Mouse (Mus musculus): ENCODE measurements around the gene Ccdc171. TPM values are rescaled to one million over a fixed set of nuclear protein-coding genes. Genes with fewer than 3 reads are reported as not detected.
"Not testable (repeated sequence)": the region's sequence is repeated elsewhere in the genome, so short reads cannot be mapped to it uniquely, and the experiment has no call there.

The Ccdc171 gene
- 5.2 and 6.5 TPM in 2 replicates for polyA plus RNA-seq (2014; fragmentation: Nextera tagmentation; extraction: Ambion mirVana)

DNA sequence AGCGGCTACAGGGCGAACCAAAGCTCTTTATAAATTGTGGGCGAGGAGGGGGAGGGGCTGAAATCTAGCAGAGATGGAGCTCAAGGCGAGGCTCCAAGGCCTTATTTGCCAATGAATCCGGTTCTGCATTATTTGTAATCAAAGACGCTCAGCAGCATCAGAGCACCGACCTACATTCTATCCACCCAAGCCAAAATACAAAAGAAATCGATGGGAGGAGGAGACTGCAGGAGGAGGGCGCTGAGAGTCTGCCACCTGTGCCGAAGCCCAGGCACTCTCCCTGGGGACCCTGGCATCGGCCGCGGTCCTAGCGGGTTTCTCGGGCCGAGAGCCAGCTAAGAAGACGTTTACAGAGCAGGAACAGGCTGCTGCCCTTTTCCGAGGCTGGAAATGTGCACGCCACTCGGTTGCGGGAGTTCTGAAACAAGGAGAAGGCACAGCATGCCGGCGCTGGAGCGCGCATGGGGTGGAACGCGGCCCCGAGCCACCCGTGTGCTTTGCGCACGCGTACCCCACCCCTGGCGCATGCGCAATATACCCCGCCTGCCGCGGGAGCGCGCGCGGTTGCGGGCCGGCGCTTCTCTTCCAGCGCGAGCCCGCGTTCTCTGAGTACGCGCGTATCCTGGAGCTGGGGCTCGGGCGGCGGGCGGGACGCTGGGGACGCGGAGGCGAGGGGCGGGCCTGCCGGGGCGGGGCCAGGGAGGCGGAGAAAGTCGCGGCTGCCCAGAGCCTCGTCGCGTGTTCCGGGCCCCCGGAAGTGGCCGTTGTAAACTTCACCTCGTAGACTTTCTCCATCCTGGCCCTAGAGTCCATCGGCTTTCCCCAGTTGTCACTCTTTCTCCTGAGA is at the start of gene Ccdc171:
Gene Ccdc171, plus strand, starts transcription at position 703 of the 847 bp plus-strand sequence.
- peak; percentile 95 for ATAC-seq (ENCODE audit: insufficient number of reproducible peaks, insufficient read depth, low FRiP score, low read depth)
- H3K4me2 ChIP-seq (replicated peaks; ENCODE audit: low read depth, low read length), result peak within 1 kb of the TSS; percentile 71
- no peaks in the 10 kb centered on the region for H3K36me3 ChIP-seq (ENCODE audit: control insufficient read depth, insufficient read depth, low read length)
- WGBS, result under 1% methylated on average over 67 of the region's 73 CpGs
- no peaks in the 10 kb centered on the region for H3K27me3 ChIP-seq (ENCODE audit: control insufficient read depth, insufficient read depth, low read length)
- H3K4me1 ChIP-seq (ENCODE audit: control insufficient read depth, insufficient read depth, low read length), result peaks cover 4% of the 10 kb centered on the region; the same call in 1 of the 2 replicates
- H3K9me3 ChIP-seq (ENCODE audit: control insufficient read depth, low read depth, low read length), result no peaks in the 10 kb centered on the region
- H3K4me3 ChIP-seq (ENCODE audit: low read depth, low read length), result peak within 1 kb of the TSS; percentile 67
- H3K9ac ChIP-seq (replicated peaks; ENCODE audit: low read depth, low read length), result peak within 1 kb of the TSS; percentile 70
- H3K27ac ChIP-seq (ENCODE audit: low read length), result peak within 1 kb of the TSS; percentile 97

GRCm38 (mm10) chr4:83485250-83485649 is 40.1 kb upstream of the Ccdc171 start:
- ATAC-seq (ENCODE audit: insufficient number of reproducible peaks, insufficient read depth, low FRiP score, low read depth), result no peak
- peak overlapping the region; percentile 87 for H3K4me3 ChIP-seq (ENCODE audit: low read depth, low read length)
- H3K4me2 ChIP-seq (replicated peaks; ENCODE audit: low read depth, low read length), result peak overlapping the region; percentile 57
- no peaks in the 10 kb centered on the region for H3K9me3 ChIP-seq (ENCODE audit: control insufficient read depth, low read depth, low read length)
- H3K27me3 ChIP-seq (ENCODE audit: control insufficient read depth, insufficient read depth, low read length), result no peaks in the 10 kb centered on the region
- H3K4me1 ChIP-seq (ENCODE audit: control insufficient read depth, insufficient read depth, low read length), result peaks cover 7% of the 10 kb centered on the region; the same call in 1 of the 2 replicates
- peaks cover 24% of the 10 kb centered on the region for H3K36me3 ChIP-seq (ENCODE audit: control insufficient read depth, insufficient read depth, low read length)
- 21% methylated on average over 12 of the region's 12 CpGs for WGBS
- H3K9ac ChIP-seq (replicated peaks; ENCODE audit: low read depth, low read length), result peak overlapping the region; percentile 87; the same call in 1 of the 2 replicates
- no peak overlapping the region for H3K27ac ChIP-seq (ENCODE audit: low read length)

DNA sequence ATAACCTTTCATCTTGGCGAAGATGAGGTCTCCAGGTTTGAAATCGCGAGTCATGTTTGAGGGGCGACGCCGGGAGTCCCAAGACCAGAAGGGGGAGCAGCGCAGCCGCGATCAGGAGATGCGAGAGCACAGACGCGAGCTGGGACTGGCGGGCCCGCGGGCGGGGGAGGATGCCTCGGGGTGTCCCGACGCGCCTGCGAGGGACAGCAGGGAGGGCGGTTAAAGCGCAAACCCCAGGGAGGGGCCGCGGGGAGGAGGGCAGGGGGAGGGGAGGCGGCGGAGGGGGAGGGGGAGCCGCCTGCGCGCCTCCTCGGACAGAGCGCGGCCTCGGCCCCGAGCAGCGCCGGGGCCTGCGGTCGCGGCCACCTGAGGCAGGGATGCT is 39.6 kb upstream of the Ccdc171 start:
- 1% methylated on average over 24 of the region's 40 CpGs for WGBS
- peak; percentile 85; the same call in 1 of the 2 replicates for ATAC-seq (ENCODE audit: insufficient number of reproducible peaks, insufficient read depth, low FRiP score, low read depth)
- H3K27me3 ChIP-seq (ENCODE audit: control insufficient read depth, insufficient read depth, low read length), result no peaks in the 10 kb centered on the region
- H3K4me1 ChIP-seq (ENCODE audit: control insufficient read depth, insufficient read depth, low read length), result peaks cover 7% of the 10 kb centered on the region; the same call in 1 of the 2 replicates
- H3K36me3 ChIP-seq (ENCODE audit: control insufficient read depth, insufficient read depth, low read length), result peaks cover 22% of the 10 kb centered on the region; the same call in 1 of the 2 replicates
- no peaks in the 10 kb centered on the region for H3K9me3 ChIP-seq (ENCODE audit: control insufficient read depth, low read depth, low read length)
- H3K4me3 ChIP-seq (ENCODE audit: low read depth, low read length), result peak overlapping the region; percentile 87
- H3K9ac ChIP-seq (replicated peaks; ENCODE audit: low read depth, low read length), result peak overlapping the region; percentile 87
- peak overlapping the region; percentile 57 for H3K4me2 ChIP-seq (replicated peaks; ENCODE audit: low read depth, low read length)
- H3K27ac ChIP-seq (ENCODE audit: low read length), result peak overlapping the region; percentile 96

DNA sequence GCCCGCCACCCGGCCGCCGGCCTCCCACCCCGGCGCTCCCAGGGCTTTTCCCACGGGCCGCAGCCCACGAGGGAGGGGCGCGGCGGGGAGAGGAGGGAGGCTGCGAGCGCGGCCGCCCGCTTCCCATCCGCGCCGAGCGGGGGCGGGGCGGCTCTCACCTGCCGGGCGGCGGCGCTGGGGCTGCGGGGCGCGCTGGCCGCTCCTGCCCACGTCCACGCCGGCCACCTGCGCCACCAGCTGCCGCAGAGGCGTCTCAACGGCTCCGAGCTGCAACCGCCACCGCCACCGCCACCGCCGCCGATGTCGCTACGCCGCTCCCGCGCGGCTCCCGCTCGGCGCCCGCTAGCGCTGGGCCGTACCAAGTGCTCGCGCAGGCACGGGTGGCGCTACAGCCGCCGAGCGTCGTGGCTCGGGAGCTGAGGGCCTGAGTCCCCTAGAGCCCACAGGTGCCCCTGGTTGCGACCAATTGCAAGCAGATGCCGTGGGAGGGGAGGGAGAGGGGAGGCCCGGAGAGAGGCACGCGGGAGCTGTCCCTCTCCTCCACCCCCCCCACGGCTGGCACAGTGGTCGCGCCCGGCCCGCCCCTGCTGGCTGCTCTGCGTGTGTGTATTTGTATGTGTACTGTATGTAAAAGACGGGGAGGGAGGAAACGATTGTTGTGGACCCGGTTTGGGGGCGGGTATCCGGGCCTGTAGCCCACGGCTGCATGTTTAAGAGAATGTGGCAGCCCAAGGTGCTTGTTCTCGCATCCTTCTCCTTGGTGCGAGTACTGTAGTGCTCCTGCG is 39.0 kb upstream of the Ccdc171 start, which contains the start of gene Psip1:
Gene Psip1, minus strand, starts transcription at position 343 of the 785 bp plus-strand sequence.
- peak within 1 kb of the TSS; percentile 87 for H3K4me3 ChIP-seq (ENCODE audit: low read depth, low read length)
- peak within 1 kb of the TSS; percentile 96 for H3K27ac ChIP-seq (ENCODE audit: low read length)
- H3K9me3 ChIP-seq (ENCODE audit: control insufficient read depth, low read depth, low read length), result no peaks in the 10 kb centered on the region
- peak within 1 kb of the TSS; percentile 87 for H3K9ac ChIP-seq (replicated peaks; ENCODE audit: low read depth, low read length)
- no peaks in the 10 kb centered on the region for H3K27me3 ChIP-seq (ENCODE audit: control insufficient read depth, insufficient read depth, low read length)
- H3K4me2 ChIP-seq (replicated peaks; ENCODE audit: low read depth, low read length), result peak within 1 kb of the TSS; percentile 57
- peaks cover 7% of the 10 kb centered on the region; the same call in 1 of the 2 replicates for H3K4me1 ChIP-seq (ENCODE audit: control insufficient read depth, insufficient read depth, low read length)
- H3K36me3 ChIP-seq (ENCODE audit: control insufficient read depth, insufficient read depth, low read length), result peaks cover 17% of the 10 kb centered on the region; the same call in 1 of the 2 replicates
- WGBS, result under 1% methylated on average over 73 of the region's 86 CpGs
- peak; percentile 93 for ATAC-seq (ENCODE audit: insufficient number of reproducible peaks, insufficient read depth, low FRiP score, low read depth)

- Histone ChIP-seq H3K27me3 (ENCODE audit: control insufficient read depth, insufficient read depth, low read length) (no peaks in the 10 kb centered on the region), H3K4me2 (replicated peaks; ENCODE audit: low read depth, low read length) (no peak overlapping the region), H3K36me3 (ENCODE audit: control insufficient read depth, insufficient read depth, low read length) (0 out of 2 replicates have a peak, but pooled peaks cover 5% of the 10 kb centered on the region), H3K4me3 (ENCODE audit: low read depth, low read length) (no peak overlapping the region), H3K9ac (replicated peaks; ENCODE audit: low read depth, low read length) (no peak overlapping the region), H3K27ac (ENCODE audit: low read length) (no peak overlapping the region), H3K9me3 (ENCODE audit: control insufficient read depth, low read depth, low read length) (no peaks in the 10 kb centered on the region), H3K4me1 (ENCODE audit: control insufficient read depth, insufficient read depth, low read length) (peaks cover 4% of the 10 kb centered on the region; the same call in 1 of the 2 replicates)
- ATAC-seq (ENCODE audit: insufficient number of reproducible peaks, insufficient read depth, low FRiP score, low read depth), result no peak
- WGBS, result 44% methylated on average over 5 of the region's 5 CpGs
These were observed 36.2 kb upstream of the Ccdc171 start for GRCm38 (mm10) chr4:83489121-83489520.

DNA sequence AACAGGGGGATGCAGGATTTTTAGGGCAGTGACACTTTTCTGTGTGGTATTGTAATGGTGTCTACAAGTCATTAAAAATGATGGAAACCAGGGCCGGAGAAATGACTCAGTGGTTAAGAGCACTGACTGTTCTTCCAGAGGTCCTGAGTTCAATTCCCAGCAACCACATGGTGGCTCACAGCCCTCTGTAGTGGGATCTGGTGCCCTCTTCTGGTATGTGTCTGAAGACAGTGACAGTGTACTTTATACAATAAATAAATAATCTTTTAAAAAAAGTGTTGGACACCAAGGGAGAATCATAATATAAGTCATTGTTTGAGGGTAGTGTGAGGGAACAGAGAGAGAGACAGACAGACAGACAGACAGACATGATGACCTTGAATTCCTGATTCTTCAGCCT is 32.2 kb upstream of the Ccdc171 start:
- Histone ChIP-seq H3K9ac (replicated peaks; ENCODE audit: low read depth, low read length) (no peak overlapping the region), H3K4me1 (ENCODE audit: control insufficient read depth, insufficient read depth, low read length) (no peaks in the 10 kb centered on the region), H3K27me3 (ENCODE audit: control insufficient read depth, insufficient read depth, low read length) (no peaks in the 10 kb centered on the region), H3K9me3 (ENCODE audit: control insufficient read depth, low read depth, low read length) (no peaks in the 10 kb centered on the region), H3K27ac (ENCODE audit: low read length) (no peak overlapping the region), H3K4me2 (replicated peaks; ENCODE audit: low read depth, low read length) (no peak overlapping the region), H3K4me3 (ENCODE audit: low read depth, low read length) (no peak overlapping the region), H3K36me3 (ENCODE audit: control insufficient read depth, insufficient read depth, low read length) (no peaks in the 10 kb centered on the region)
- ATAC-seq (ENCODE audit: insufficient number of reproducible peaks, insufficient read depth, low FRiP score, low read depth), result no peak
- WGBS, result 93% methylated on average over 1 of the region's 1 CpGs

- 90% methylated on average over 5 of the region's 5 CpGs for WGBS
- ATAC-seq (ENCODE audit: insufficient number of reproducible peaks, insufficient read depth, low FRiP score, low read depth); H3K36me3 ChIP-seq (ENCODE audit: control insufficient read depth, insufficient read depth, low read length); H3K9ac ChIP-seq (replicated peaks; ENCODE audit: low read depth, low read length); H3K4me3 ChIP-seq (ENCODE audit: low read depth, low read length); H3K9me3 ChIP-seq (ENCODE audit: control insufficient read depth, low read depth, low read length); H3K4me1 ChIP-seq (ENCODE audit: control insufficient read depth, insufficient read depth, low read length); H3K4me2 ChIP-seq (replicated peaks; ENCODE audit: low read depth, low read length); H3K27ac ChIP-seq (ENCODE audit: low read length); H3K27me3 ChIP-seq (ENCODE audit: control insufficient read depth, insufficient read depth, low read length): not testable (repeated sequence)
These were observed 28.3 kb upstream of the Ccdc171 start for GRCm38 (mm10) chr4:83497013-83497412.

All from stomach, embryonic 14.5 days (tissue).